Mouse (Mus musculus) bone marrow, adult 2 months (tissue): ENCODE results near the gene Inca1.

Experiments
- CTCF ChIP-seq: fragments of 200-500 bp; IDR thresholded peaks from 2 replicates; pipeline ENCODE4 v1.5.1; 2011; ENCODE audit warnings: low read length, control low read depth; ENCODE audit not compliant: control insufficient read depth, insufficient read depth
- POLR2A ChIP-seq: fragments of 200-500 bp; IDR thresholded peaks from 2 replicates; pipeline ENCODE4 v1.6.1; 2011; ENCODE audit warnings: low read depth, mild to moderate bottlenecking, control low read depth, low read length, borderline replicate concordance; ENCODE audit not compliant: control insufficient read depth

DNA sequence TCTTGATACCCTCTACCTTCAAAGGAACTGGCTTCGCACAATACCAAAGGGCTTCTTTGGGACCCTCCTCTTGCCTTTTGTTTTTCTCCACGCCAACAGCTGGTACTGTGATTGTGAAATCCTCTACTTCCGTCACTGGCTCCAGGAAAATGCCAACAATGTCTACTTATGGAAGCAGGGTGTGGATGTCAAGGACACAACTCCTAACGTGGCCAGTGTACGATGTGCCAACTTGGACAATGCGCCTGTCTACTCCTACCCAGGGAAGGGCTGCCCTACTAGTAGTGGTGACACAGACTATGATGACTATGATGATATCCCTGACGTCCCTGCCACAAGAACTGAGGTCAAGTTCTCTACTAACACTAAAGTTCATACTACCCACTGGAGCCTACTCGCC, 60.0 kb downstream of the Inca1 start:
- TF ChIP-seq POLR2A = no peak
- TF ChIP-seq CTCF = no peak
